Mouse (Mus musculus) testis, adult 2 months (tissue): ENCODE measurements around the gene 1700086D15Rik.

Source experiments
- CTCF ChIP-seq: fragments of 200-500 bp; IDR thresholded peaks from 2 replicates; pipeline ENCODE4 v1.5.1; 2012; ENCODE audit warnings: low read depth, mild to moderate bottlenecking, inconsistent platforms, low read length, moderate library complexity; ENCODE audit not compliant: control insufficient read depth, insufficient read depth, insufficient replicate concordance
- POLR2A ChIP-seq: fragments of 200-500 bp; IDR thresholded peaks from 2 replicates; pipeline ENCODE4 v1.6.1; 2012; ENCODE audit warnings: low read depth, mild to moderate bottlenecking, inconsistent platforms, low read length, moderate library complexity; ENCODE audit not compliant: control insufficient read depth

DNA sequence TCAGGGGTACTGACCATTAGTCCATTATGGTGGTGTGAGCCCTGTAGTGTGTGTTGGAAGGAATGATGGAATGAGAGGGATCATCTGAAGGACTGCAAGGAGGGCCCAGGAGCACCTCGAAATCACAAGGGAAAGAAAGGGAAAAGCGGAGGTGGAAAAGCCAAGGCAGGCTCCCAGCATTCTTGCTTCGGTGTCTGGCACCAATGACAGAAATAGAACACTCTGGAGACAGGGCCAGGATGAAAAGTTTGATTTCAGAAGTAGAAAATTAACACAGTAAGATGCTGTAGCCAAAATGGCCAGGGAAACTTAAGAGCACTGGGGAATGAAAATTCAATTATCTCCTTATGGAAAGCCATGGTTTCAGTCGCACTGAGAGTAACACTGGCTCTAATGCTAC, 26.0 kb downstream of the 1700086D15Rik start:
- TF ChIP-seq CTCF (no peak), POLR2A (no peak)
